Mouse (Mus musculus): ENCODE results near the gene Cd3eap. TPM values are rescaled to one million over a fixed set of nuclear protein-coding genes. Genes with fewer than 3 reads are reported as not detected.

The Cd3eap gene
- polyA plus RNA-seq, 2 experiments: 6.7 to 7.8 TPM

DNA sequence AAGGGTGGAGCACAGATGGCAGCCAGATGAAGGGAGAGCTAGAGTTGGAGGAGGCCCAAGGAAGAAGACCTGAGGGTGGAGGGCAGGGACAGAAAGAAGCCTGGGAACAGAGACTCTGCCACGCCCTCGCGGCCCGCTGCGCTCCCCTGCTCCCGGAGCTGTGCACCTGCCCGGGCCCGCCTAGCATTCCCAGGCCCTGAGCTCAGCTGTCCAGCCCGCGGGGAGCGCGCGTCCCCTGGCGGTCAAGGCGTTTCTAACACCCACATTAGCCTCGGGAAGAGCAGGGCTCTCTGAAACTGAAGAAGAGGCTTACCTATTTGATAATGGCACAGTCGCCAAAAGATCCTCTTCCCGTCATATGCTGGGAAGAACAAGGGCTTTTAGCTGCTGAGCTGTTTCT is 4.6 kb upstream of the Cd3eap start:
- Histone ChIP-seq H3K4me2 (ENCODE audit: low read depth) (no peak overlapping the region), H3K27ac (no peak overlapping the region), H3K9ac (replicated peaks) (no peak overlapping the region), H3K4me3 (ENCODE audit: insufficient read depth in 1 of 2, low read depth in 2 of 2, low read length in 2 of 2) (no peak overlapping the region), H3K36me3 (replicated peaks; ENCODE audit: control insufficient read depth, insufficient read depth, low read depth) (no peaks in the 10 kb centered on the region), H3K27me3 (ENCODE audit: control insufficient read depth, insufficient read depth, low read length) (no peaks in the 10 kb centered on the region; the same call in 1 of the 2 replicates), H3K4me1 (replicated peaks; ENCODE audit: control insufficient read depth in 2 of 2, insufficient read depth in 2 of 2, low read length in 1 of 2) (peaks cover 19 to 21% of the 10 kb centered on the region in 2 experiments), H3K9me3 (ENCODE audit: control insufficient read depth, low read length) (no peaks in the 10 kb centered on the region)
- 3% methylated on average over 18 of the region's 18 CpGs for WGBS (ENCODE audit: insufficient replicate concordance)
- no peak for ATAC-seq (ENCODE audit: insufficient read depth)
- no peak for DNase-seq (ENCODE audit: low read depth in 3 of 3, low spot score in 3 of 3)
- TF ChIP-seq CTCF (IDR thresholded peaks at IDR 0.05; ENCODE audit: low read depth) (peak; percentile 94), EP300 (IDR thresholded peaks at IDR 0.05; ENCODE audit: low read depth) (no peak)

GRCm38 (mm10) chr7:19362276-19362675 is 3.0 kb upstream of the Cd3eap start:
- ATAC-seq (ENCODE audit: insufficient read depth) (no peak), DNase-seq (ENCODE audit: low read depth in 3 of 3, low spot score in 3 of 3) (no peak)
- 44% methylated on average over 4 of the region's 4 CpGs for WGBS (ENCODE audit: insufficient replicate concordance)

DNA sequence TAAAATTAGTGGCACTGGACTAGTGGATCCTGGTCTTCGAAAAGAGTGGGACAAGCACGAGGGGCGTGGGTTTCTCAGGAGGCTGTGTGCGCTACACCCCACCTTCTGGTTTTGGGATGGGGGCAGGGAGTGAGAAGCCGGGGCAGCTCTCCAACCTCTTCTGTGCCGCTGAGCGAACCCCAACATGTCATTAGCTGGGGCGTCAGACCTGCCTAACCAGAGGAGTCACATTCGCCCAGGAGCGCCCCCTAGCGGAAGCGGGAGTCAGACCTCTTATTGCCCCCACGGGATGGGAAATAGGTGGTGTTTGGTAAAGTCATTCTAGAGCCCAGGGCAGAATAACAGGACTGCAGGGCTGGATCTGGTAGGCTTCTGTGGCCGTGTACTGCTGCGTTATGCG is 2.4 kb upstream of the Cd3eap start:
- peak; percentile 73 to 80 (median 73) for DNase-seq (ENCODE audit: low read depth in 3 of 3, low spot score in 3 of 3)
- peak overlapping the region; percentile 63 for H3K9ac ChIP-seq (replicated peaks)
- no peaks in the 10 kb centered on the region for H3K9me3 ChIP-seq (ENCODE audit: control insufficient read depth, low read length)
- 9% methylated on average over 16 of the region's 16 CpGs for WGBS (ENCODE audit: insufficient replicate concordance)
- no peaks in the 10 kb centered on the region for H3K27me3 ChIP-seq (ENCODE audit: control insufficient read depth, insufficient read depth, low read length)
- peaks cover 19 to 27% of the 10 kb centered on the region in 2 experiments for H3K4me1 ChIP-seq (replicated peaks; ENCODE audit: control insufficient read depth in 2 of 2, insufficient read depth in 2 of 2, low read length in 1 of 2)
- peak overlapping the region; percentile 73 to 76 for H3K4me3 ChIP-seq (ENCODE audit: insufficient read depth in 1 of 2, low read depth in 2 of 2, low read length in 2 of 2)
- TF ChIP-seq CTCF (IDR thresholded peaks at IDR 0.05; ENCODE audit: low read depth): peak; percentile 96
- no peak for TF ChIP-seq EP300 (IDR thresholded peaks at IDR 0.05; ENCODE audit: low read depth)
- H3K4me2 ChIP-seq (ENCODE audit: low read depth): peak overlapping the region; percentile 100
- peaks cover 5% of the 10 kb centered on the region; the same call in 1 of the 2 replicates for H3K36me3 ChIP-seq (replicated peaks; ENCODE audit: control insufficient read depth, insufficient read depth, low read depth)
- H3K27ac ChIP-seq: no peak overlapping the region; the same call in 1 of the 2 replicates
- ATAC-seq (ENCODE audit: insufficient read depth): no peak

More at GRCm38 (mm10) chr7:19362276-19362675, 3.0 kb upstream of the Cd3eap start:
- H3K4me3 ChIP-seq (ENCODE audit: insufficient read depth in 1 of 2, low read depth in 2 of 2, low read length in 2 of 2): no peak overlapping the region
- H3K4me2 ChIP-seq (ENCODE audit: low read depth): peak overlapping the region; percentile 100
- no peaks in the 10 kb centered on the region for H3K9me3 ChIP-seq (ENCODE audit: control insufficient read depth, low read length)
- H3K36me3 ChIP-seq (replicated peaks; ENCODE audit: control insufficient read depth, insufficient read depth, low read depth): peaks cover 2% of the 10 kb centered on the region; the same call in 1 of the 2 replicates
- peaks cover 19 to 27% of the 10 kb centered on the region in 2 experiments for H3K4me1 ChIP-seq (replicated peaks; ENCODE audit: control insufficient read depth in 2 of 2, insufficient read depth in 2 of 2, low read length in 1 of 2)
- no peak overlapping the region for H3K27ac ChIP-seq
- no peak overlapping the region for H3K9ac ChIP-seq (replicated peaks)
- TF ChIP-seq EP300 (IDR thresholded peaks at IDR 0.05; ENCODE audit: low read depth): no peak
- TF ChIP-seq CTCF (IDR thresholded peaks at IDR 0.05; ENCODE audit: low read depth): no peak
- no peaks in the 10 kb centered on the region for H3K27me3 ChIP-seq (ENCODE audit: control insufficient read depth, insufficient read depth, low read length)

GRCm38 (mm10) chr7:19360944-19361343 is 1.7 kb upstream of the Cd3eap start:
- peak; percentile 83 to 90 (median 87) for DNase-seq (ENCODE audit: low read depth in 3 of 3, low spot score in 3 of 3)
- Histone ChIP-seq H3K4me1 (replicated peaks; ENCODE audit: control insufficient read depth in 2 of 2, insufficient read depth in 2 of 2, low read length in 1 of 2) (peaks cover 19 to 27% of the 10 kb centered on the region in 2 experiments), H3K9ac (replicated peaks) (peak overlapping the region; percentile 64), H3K4me2 (ENCODE audit: low read depth) (peak overlapping the region; percentile 100), H3K9me3 (ENCODE audit: control insufficient read depth, low read length) (no peaks in the 10 kb centered on the region), H3K27ac (peak overlapping the region; percentile 62), H3K27me3 (ENCODE audit: control insufficient read depth, insufficient read depth, low read length) (no peaks in the 10 kb centered on the region), H3K4me3 (ENCODE audit: insufficient read depth in 1 of 2, low read depth in 2 of 2, low read length in 2 of 2) (peak overlapping the region; percentile 73 to 76), H3K36me3 (replicated peaks; ENCODE audit: control insufficient read depth, insufficient read depth, low read depth) (peaks cover 5% of the 10 kb centered on the region; the same call in 1 of the 2 replicates)
- WGBS (ENCODE audit: insufficient replicate concordance): under 1% methylated on average over 27 of the region's 27 CpGs
- TF ChIP-seq CTCF (IDR thresholded peaks at IDR 0.05; ENCODE audit: low read depth) (no peak), EP300 (IDR thresholded peaks at IDR 0.05; ENCODE audit: low read depth) (no peak)
- peak; percentile 73 for ATAC-seq (ENCODE audit: insufficient read depth)

- DNase-seq (ENCODE audit: low read depth in 3 of 3, low spot score in 3 of 3) (peak; percentile 68 to 77 (median 74)), ATAC-seq (ENCODE audit: insufficient read depth) (peak; percentile 74)
- Histone ChIP-seq H3K27me3 (ENCODE audit: control insufficient read depth, insufficient read depth, low read length) (no peaks in the 10 kb centered on the region), H3K4me3 (ENCODE audit: insufficient read depth in 1 of 2, low read depth in 2 of 2, low read length in 2 of 2) (peak overlapping the region; percentile 71 to 76), H3K36me3 (replicated peaks; ENCODE audit: control insufficient read depth, insufficient read depth, low read depth) (peaks cover 5% of the 10 kb centered on the region; the same call in 1 of the 2 replicates), H3K9ac (replicated peaks) (peak overlapping the region; percentile 64), H3K4me2 (ENCODE audit: low read depth) (peak overlapping the region; percentile 100), H3K4me1 (replicated peaks; ENCODE audit: control insufficient read depth in 2 of 2, insufficient read depth in 2 of 2, low read length in 1 of 2) (peaks cover 19 to 27% of the 10 kb centered on the region in 2 experiments), H3K27ac (peak overlapping the region; percentile 62), H3K9me3 (ENCODE audit: control insufficient read depth, low read length) (no peaks in the 10 kb centered on the region)
- TF ChIP-seq EP300 (IDR thresholded peaks at IDR 0.05; ENCODE audit: low read depth): no peak
- WGBS (ENCODE audit: insufficient replicate concordance): under 1% methylated on average over 45 of the region's 45 CpGs
These were observed 784 bp upstream of the Cd3eap start for GRCm38 (mm10) chr7:19359892-19360641.

Data from liver, embryonic 14.5 days (tissue).